Mouse (Mus musculus): ENCODE measurements around the gene Adra2c.

The Adra2c gene

GRCm38 (mm10) chr5:35311738-35312250 lies 33.7 kb downstream of the Adra2c start:
- DNase-seq, result peak; percentile 70

- peak; percentile 54 for DNase-seq
Observed at GRCm38 (mm10) chr5:35313231-35313821, 35.2 kb downstream of the Adra2c start.

- peak; percentile 53 for DNase-seq
Observed at GRCm38 (mm10) chr5:35313826-35314586, 35.9 kb downstream of the Adra2c start.

- DNase-seq, result peak; percentile 41
Observed at GRCm38 (mm10) chr5:35314629-35315028, 36.5 kb downstream of the Adra2c start.

- no peak for DNase-seq
Observed at GRCm38 (mm10) chr5:35315204-35315603, 37.1 kb downstream of the Adra2c start.

GRCm38 (mm10) chr5:35320650-35321049 lies 42.5 kb downstream of the Adra2c start:
- peak; percentile 90 for DNase-seq

GRCm38 (mm10) chr5:35330822-35331221 lies 52.7 kb downstream of the Adra2c start:
- DNase-seq, result no peak
